Mouse (Mus musculus) urinary bladder, postnatal 36 days (tissue): ENCODE data around the gene Unc5a.

Experiments
- DNase-seq, 2 experiments: peaks; one replicate each; pipeline ENCODE4 v3.0.0; 2022; ENCODE audit warnings: low spot score in 2 of 2, mixed read lengths in 1 of 2

The Unc5a gene

DNA sequence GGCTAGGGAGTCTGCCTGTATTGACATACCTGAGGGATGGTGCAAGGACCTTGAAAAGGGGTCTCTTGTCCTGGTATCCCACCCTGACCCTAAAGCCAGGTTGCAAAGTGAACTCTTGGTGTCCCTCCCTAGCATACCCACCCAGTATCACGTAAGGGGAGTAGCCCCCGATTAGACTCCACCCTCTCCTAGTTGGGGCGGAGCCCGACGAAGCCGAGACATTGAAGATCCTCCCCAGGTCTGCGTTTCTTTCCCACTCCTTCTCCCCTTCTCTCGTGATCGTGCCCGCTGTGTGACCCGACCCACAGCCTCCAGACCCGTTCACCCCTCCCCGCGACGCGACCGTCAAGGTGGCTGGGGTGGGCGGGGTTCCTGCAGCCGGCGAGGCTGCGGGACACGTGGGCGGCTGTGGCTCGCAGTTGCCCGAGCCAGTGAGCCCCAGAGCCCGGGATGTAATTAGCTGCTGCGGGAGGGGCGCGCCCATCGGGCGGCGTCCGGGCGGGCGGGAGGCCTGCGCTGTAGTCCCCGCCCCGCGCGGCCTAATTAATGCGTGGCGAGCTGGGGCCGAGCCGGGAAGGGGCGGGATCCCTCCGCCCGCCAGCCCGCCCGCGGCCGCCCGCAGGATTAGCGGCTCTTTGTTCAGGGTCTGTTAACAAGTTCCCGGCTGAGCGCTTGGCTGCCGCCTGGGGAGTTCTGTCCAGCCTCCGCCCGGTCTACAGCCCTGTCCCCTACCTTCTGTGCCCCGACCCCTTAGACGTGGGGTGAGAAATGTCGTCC lies 6.7 kb downstream of the Unc5a start:
- peak; percentile 20 to 44 for DNase-seq

- no peak for DNase-seq
Observed at GRCm38 (mm10) chr13:54957281-54957680, 8.1 kb downstream of the Unc5a start.

- no peak for DNase-seq
Observed at GRCm38 (mm10) chr13:54959059-54959701, 10.0 kb downstream of the Unc5a start.

DNA sequence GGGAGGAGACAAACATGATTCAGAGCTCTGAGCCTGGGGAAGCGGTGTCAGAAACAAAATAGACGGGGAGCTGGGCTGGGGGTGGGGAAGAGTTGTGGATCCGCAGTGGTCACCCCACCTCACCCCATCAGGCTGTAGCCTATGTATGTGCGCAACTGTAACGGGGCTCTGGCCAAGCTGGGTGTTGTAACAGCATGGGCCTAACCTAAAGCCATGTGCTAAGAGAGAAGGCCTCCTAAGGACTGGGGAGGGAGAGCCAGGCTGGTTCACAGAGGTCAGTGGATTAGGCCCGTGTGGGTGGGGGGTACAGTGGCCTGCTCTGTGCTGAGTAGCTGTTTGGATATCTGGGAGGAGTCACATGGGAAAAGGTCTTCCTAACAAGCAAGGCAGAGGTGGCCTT lies 10.6 kb downstream of the Unc5a start:
- no peak for DNase-seq

DNA sequence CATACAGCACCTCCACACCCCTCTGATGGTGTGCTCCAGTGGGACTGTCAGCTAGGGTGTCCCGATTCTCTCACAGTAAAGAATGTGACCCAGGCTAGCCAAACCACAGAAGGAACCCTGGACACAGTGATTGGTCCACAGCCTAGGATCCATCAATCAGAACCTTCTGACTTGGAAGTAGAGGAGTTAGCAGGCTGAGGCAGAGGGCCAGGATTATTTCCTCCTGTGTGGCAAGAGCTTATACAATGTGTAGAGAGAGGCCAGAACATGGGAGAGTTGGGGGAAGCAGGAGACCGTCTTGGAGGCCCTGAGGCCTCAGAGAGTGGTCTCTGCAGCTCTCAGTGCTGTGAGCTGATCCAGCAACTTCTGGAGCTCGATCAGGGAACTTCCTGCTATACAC lies 11.3 kb downstream of the Unc5a start:
- no peak for DNase-seq

DNA sequence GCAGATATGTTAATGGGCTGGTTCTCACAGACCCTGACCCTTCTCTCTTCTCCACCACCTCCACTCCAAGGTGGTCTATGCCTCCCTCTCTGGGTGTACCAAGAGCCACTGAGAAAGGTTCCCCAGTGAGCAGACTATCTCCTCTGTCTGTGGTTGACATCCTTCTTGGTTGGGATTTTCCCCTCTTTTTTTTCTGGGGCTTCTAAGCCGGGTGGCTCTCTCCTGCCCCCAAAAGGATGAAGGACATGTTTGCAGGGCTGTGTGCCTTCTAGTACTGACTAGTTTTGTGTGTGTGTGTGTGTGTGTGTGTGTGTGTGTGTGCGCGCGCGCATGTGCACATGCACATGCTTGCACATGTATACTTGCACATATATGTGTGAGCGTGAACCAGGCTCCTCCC lies 16.0 kb downstream of the Unc5a start:
- DNase-seq: no peak

- no peak for DNase-seq
Observed at GRCm38 (mm10) chr13:54967501-54967900, 18.3 kb downstream of the Unc5a start.

GRCm38 (mm10) chr13:54968636-54969035 lies 19.4 kb downstream of the Unc5a start:
- no peak for DNase-seq

- no peak for DNase-seq
Observed at GRCm38 (mm10) chr13:54969513-54969912, 20.3 kb downstream of the Unc5a start.

- no peak for DNase-seq
Observed at GRCm38 (mm10) chr13:54970521-54971247, 21.5 kb downstream of the Unc5a start.

GRCm38 (mm10) chr13:54975546-54975945 lies 26.3 kb downstream of the Unc5a start:
- no peak for DNase-seq

DNA sequence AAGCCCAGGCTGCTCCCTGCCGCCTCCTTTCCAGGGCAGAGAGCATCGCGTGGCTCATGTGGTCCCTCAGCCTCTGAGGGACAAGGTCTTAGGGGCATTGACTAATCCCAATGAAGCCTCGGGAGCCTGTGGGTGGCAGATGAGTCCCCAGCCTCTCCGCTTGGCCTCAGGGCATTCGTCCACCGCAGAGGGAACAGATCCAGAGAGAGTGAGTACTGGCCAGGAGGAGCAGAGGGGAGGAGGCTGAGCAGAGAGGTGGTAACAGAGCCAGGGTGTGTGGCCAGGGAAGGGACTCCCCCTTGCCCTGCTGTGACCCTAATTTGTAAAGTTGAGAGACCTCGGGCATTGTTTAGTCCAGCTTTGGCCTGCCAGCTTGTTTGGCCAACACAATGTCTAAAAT lies 29.6 kb downstream of the Unc5a start:
- no peak for DNase-seq

GRCm38 (mm10) chr13:54980957-54981356 lies 31.7 kb downstream of the Unc5a start:
- no peak for DNase-seq

DNA sequence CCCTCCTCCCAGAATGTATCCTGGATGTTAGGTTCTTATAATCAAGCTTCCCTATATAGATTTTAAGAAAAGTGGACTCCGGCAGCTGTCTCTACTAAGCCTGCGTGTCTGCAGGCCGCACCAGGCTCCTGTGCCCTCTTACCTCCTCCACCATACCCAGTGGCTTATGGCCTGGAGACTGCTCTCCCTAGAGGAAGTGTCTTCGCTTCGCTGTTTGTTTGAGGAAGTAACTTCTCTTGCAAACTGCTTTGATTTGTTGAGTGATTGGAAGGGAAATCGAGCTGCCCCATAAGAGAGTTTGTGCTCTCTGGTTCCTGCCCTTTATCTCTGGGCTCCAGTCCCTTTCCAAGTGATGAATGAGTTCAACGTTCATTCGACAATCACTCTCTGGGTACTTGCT lies 33.8 kb downstream of the Unc5a start:
- DNase-seq: no peak

GRCm38 (mm10) chr13:54983614-54984013 lies 34.4 kb downstream of the Unc5a start:
- no peak for DNase-seq

GRCm38 (mm10) chr13:54987405-54987804 lies 38.2 kb downstream of the Unc5a start:
- no peak for DNase-seq

GRCm38 (mm10) chr13:54988181-54988760 lies 39.1 kb downstream of the Unc5a start:
- DNase-seq: no peak

DNA sequence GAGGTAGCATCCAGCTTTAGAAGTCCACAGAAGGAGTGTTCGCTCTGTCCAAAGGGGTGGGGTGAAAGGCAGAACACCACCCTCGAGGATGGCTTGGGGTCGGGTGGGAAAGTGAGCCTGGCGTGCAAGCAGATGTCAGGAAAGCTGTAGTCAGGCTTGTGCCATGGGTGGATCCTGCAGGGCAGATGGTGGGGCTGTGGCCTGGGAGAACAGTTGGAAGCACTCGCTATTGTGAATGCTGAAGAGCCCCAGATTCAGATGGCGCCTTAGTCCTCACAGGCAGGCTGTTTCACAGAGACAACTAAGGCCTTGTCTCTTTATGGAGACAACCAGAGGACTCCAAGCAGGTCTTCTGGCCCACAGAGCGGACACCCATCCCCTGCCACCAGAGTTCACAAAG lies 43.0 kb downstream of the Unc5a start:
- no peak for DNase-seq

- no peak for DNase-seq
Observed at GRCm38 (mm10) chr13:54994576-54994975, 45.4 kb downstream of the Unc5a start.

DNA sequence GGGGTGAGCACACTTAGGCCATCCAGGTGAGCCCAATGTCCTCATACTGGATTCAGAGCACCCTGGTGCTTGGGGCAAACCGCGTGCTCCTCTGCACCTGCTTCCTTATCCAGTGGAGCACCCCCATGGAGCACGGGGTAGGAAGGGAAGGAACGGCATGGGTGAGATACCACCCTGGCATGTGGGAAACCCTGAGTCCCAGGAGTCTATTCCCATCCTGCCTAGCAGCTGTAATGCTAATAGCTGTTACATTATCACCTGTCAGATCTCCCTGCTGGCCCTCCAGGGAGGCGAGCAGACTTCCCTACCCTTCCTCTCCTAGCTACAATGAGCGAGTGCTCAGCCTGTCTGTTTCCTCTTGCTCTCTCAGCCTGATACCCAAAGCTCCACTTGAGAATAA lies 46.0 kb downstream of the Unc5a start:
- no peak for DNase-seq

GRCm38 (mm10) chr13:54997568-54997967 lies 48.4 kb downstream of the Unc5a start:
- no peak for DNase-seq

DNA sequence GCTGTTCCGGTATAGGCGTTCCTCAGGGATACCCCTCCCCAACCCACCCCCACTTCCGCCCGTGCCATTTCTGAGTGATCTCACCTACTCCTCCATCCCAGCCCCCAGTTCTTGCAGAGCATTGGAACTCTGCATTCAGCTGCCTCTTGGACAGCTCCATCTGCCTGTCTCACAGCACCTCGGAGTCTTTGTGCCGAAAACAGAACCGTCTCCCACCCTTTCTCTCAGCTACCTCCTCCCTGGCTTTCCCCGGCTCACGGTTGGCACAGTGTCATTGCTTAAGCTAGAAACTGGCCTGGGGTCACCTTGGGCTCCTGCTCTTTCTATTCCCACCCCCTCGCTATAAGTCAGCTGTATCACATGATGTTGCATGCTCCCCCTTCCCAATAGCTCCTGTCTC lies 51.2 kb downstream of the Unc5a start:
- no peak for DNase-seq
